Mouse (Mus musculus) midbrain, embryonic 16.5 days (tissue): Measurements from ENCODE around the gene Ttc28. TPM values are rescaled to one million over a fixed set of nuclear protein-coding genes. Genes with fewer than 3 reads are reported as not detected.

Experiments used
- ATAC-seq: fragments of 200-750 bp; cut with Nextera tagmentation; 2 replicates; pipeline ENCODE4 v1.8.0; 2017; ENCODE audit warnings: moderate TSS enrichment
- H3K27ac ChIP-seq: fragments of 300-500 bp; sonication (generic); 2 replicates; pipeline ENCODE4 v1.5.1; 2014; ENCODE audit warnings: mild to moderate bottlenecking, low read length, mixed read lengths
- H3K27me3 ChIP-seq: fragments of 300-500 bp; sonication (generic); 2 replicates; pipeline ENCODE4 v1.6.1; 2014; ENCODE audit warnings: low read depth, low read length, mixed read lengths; ENCODE audit not compliant: control insufficient read depth, insufficient read depth
- H3K36me3 ChIP-seq: fragments of 300-500 bp; sonication (generic); 2 replicates; pipeline ENCODE4 v1.6.1; 2014; ENCODE audit warnings: mild to moderate bottlenecking, low read length, moderate library complexity, mixed read lengths; ENCODE audit not compliant: control insufficient read depth, insufficient read depth
- H3K4me1 ChIP-seq: fragments of 300-500 bp; sonication (generic); 2 replicates; pipeline ENCODE4 v1.6.1; 2014; ENCODE audit warnings: mild to moderate bottlenecking, low read length, mixed read lengths; ENCODE audit not compliant: control insufficient read depth, insufficient read depth
- H3K4me2 ChIP-seq: fragments of 300-500 bp; sonication (generic); 2 replicates; pipeline ENCODE4 v1.6.1; 2014; ENCODE audit warnings: mild to moderate bottlenecking, low read length, mixed read lengths
- H3K4me3 ChIP-seq: fragments of 300-500 bp; sonication (generic); 2 replicates; pipeline ENCODE4 v1.5.1; 2014; ENCODE audit warnings: low read depth, mild to moderate bottlenecking, low read length, moderate library complexity, mixed read lengths
- H3K9ac ChIP-seq: fragments of 300-500 bp; sonication (generic); 2 replicates; pipeline ENCODE4 v1.6.1; 2014; ENCODE audit warnings: low read depth, low read length, mixed read lengths
- H3K9me3 ChIP-seq: fragments of 300-500 bp; sonication (generic); replicated peaks from 2 replicates; pipeline ENCODE4 v1.6.1; 2014; ENCODE audit warnings: mild to moderate bottlenecking, low read length, mixed read lengths; ENCODE audit not compliant: control insufficient read depth, poor library complexity, severe bottlenecking
- WGBS: fragments of 180-500 bp; shearing (Covaris S2); extraction: QIAGEN DNeasy Blood & Tissue Kit; methylation state at CpG from one replicate; pipeline ENCODE4 v1.1.7; 2014; 5-methylcytosine and 5-hydroxymethylcytosine counted together
- polyA plus RNA-seq: library from polyadenylated mRNA; unstranded; fragments of >200 nt; fragmentation: Nextera tagmentation; extraction: Ambion mirVana; gene quantifications from 2 replicates; pipeline ENCODE4 v1.2.1, GENCODE M21; 2015

The Ttc28 gene
- polyA plus RNA-seq, 1 experiment from 2014 or later, result 16.6 TPM

- H3K27ac ChIP-seq, result no peak overlapping the region
- H3K36me3 ChIP-seq, result peaks cover 3% of the 10 kb centered on the region; the same call in 1 of the 2 replicates
- H3K4me3 ChIP-seq, result no peak overlapping the region
- H3K27me3 ChIP-seq, result no peaks in the 10 kb centered on the region
- no peak overlapping the region for H3K9ac ChIP-seq
- no peak for ATAC-seq
- no peaks in the 10 kb centered on the region for H3K9me3 ChIP-seq
- no peak overlapping the region for H3K4me2 ChIP-seq
- H3K4me1 ChIP-seq, result peaks cover 5% of the 10 kb centered on the region
Observed at GRCm38 (mm10) chr5:110900331-110900730, 20.7 kb downstream of the Ttc28 start.

- ATAC-seq, result no peak
- H3K27me3 ChIP-seq, result no peaks in the 10 kb centered on the region
- no peaks in the 10 kb centered on the region for H3K9me3 ChIP-seq
- no peaks in the 10 kb centered on the region for H3K4me1 ChIP-seq
- peaks cover 4% of the 10 kb centered on the region; the same call in 1 of the 2 replicates for H3K36me3 ChIP-seq
- H3K9ac ChIP-seq, result no peak overlapping the region
- 95% methylated on average over 1 of the region's 1 CpGs for WGBS
- no peak overlapping the region for H3K4me3 ChIP-seq
- no peak overlapping the region for H3K27ac ChIP-seq
- H3K4me2 ChIP-seq, result no peak overlapping the region
Observed at GRCm38 (mm10) chr5:110906708-110907107, 27.1 kb downstream of the Ttc28 start.

GRCm38 (mm10) chr5:110908879-110909278, 29.3 kb downstream of the Ttc28 start:
- H3K4me1 ChIP-seq, result no peaks in the 10 kb centered on the region
- ATAC-seq, result no peak
- no peak overlapping the region for H3K4me3 ChIP-seq

GRCm38 (mm10) chr5:110909955-110910589, 30.5 kb downstream of the Ttc28 start:
- H3K4me1 ChIP-seq, result no peaks in the 10 kb centered on the region
- H3K9me3 ChIP-seq, result no peaks in the 10 kb centered on the region
- ATAC-seq, result no peak
- no peaks in the 10 kb centered on the region for H3K27me3 ChIP-seq
- H3K36me3 ChIP-seq, result peaks cover 4% of the 10 kb centered on the region; the same call in 1 of the 2 replicates
- H3K4me2 ChIP-seq, result no peak overlapping the region
- H3K4me3 ChIP-seq, result no peak overlapping the region
- 90% methylated on average over 4 of the region's 4 CpGs for WGBS
- no peak overlapping the region for H3K27ac ChIP-seq
- no peak overlapping the region for H3K9ac ChIP-seq

More at GRCm38 (mm10) chr5:110908879-110909278, 29.3 kb downstream of the Ttc28 start:
- Histone ChIP-seq H3K27ac (no peak overlapping the region), H3K27me3 (no peaks in the 10 kb centered on the region), H3K4me2 (no peak overlapping the region), H3K9ac (no peak overlapping the region), H3K9me3 (no peaks in the 10 kb centered on the region), H3K36me3 (peaks cover 4% of the 10 kb centered on the region; the same call in 1 of the 2 replicates)

- 82% methylated on average over 11 of the region's 11 CpGs for WGBS
- Histone ChIP-seq H3K4me3 (no peak overlapping the region), H3K9ac (no peak overlapping the region), H3K4me2 (no peak overlapping the region), H3K27me3 (no peaks in the 10 kb centered on the region), H3K27ac (no peak overlapping the region), H3K4me1 (no peaks in the 10 kb centered on the region), H3K36me3 (no peaks in the 10 kb centered on the region), H3K9me3 (no peaks in the 10 kb centered on the region)
- no peak for ATAC-seq
Observed at GRCm38 (mm10) chr5:110914859-110915258, 35.3 kb downstream of the Ttc28 start.

- 85% methylated on average over 3 of the region's 3 CpGs for WGBS
- ATAC-seq, result no peak
- Histone ChIP-seq H3K4me3 (no peak overlapping the region), H3K27ac (no peak overlapping the region), H3K4me1 (no peaks in the 10 kb centered on the region), H3K4me2 (no peak overlapping the region), H3K9ac (no peak overlapping the region), H3K9me3 (no peaks in the 10 kb centered on the region), H3K27me3 (no peaks in the 10 kb centered on the region), H3K36me3 (no peaks in the 10 kb centered on the region)
Observed at GRCm38 (mm10) chr5:110916241-110916640, 36.6 kb downstream of the Ttc28 start.

- no peaks in the 10 kb centered on the region for H3K36me3 ChIP-seq
- H3K27ac ChIP-seq, result no peak overlapping the region
- H3K4me3 ChIP-seq, result no peak overlapping the region
- H3K27me3 ChIP-seq, result no peaks in the 10 kb centered on the region
- ATAC-seq, result no peak
- no peaks in the 10 kb centered on the region for H3K4me1 ChIP-seq
- H3K4me2 ChIP-seq, result no peak overlapping the region
- WGBS, result 65% methylated on average over 4 of the region's 4 CpGs
- no peak overlapping the region for H3K9ac ChIP-seq
- no peaks in the 10 kb centered on the region for H3K9me3 ChIP-seq
Observed at GRCm38 (mm10) chr5:110919541-110919940, 39.9 kb downstream of the Ttc28 start.

GRCm38 (mm10) chr5:110923336-110923735, 43.7 kb downstream of the Ttc28 start:
- Histone ChIP-seq H3K27me3 (no peaks in the 10 kb centered on the region), H3K4me3 (no peak overlapping the region), H3K4me1 (no peaks in the 10 kb centered on the region), H3K27ac (no peak overlapping the region), H3K9me3 (no peaks in the 10 kb centered on the region), H3K36me3 (no peaks in the 10 kb centered on the region), H3K4me2 (no peak overlapping the region), H3K9ac (no peak overlapping the region)
- 15% methylated on average over 1 of the region's 1 CpGs for WGBS
- ATAC-seq, result no peak

GRCm38 (mm10) chr5:110924636-110925035, 45.0 kb downstream of the Ttc28 start:
- Histone ChIP-seq H3K27me3 (no peaks in the 10 kb centered on the region), H3K9ac (no peak overlapping the region), H3K4me2 (no peak overlapping the region), H3K4me3 (no peak overlapping the region), H3K36me3 (no peaks in the 10 kb centered on the region), H3K27ac (no peak overlapping the region), H3K4me1 (no peaks in the 10 kb centered on the region), H3K9me3 (no peaks in the 10 kb centered on the region)
- no peak for ATAC-seq
- 96% methylated on average over 3 of the region's 3 CpGs for WGBS
